Mouse (Mus musculus) E14TG2a.4 (cell line): ENCODE results near the gene Cd63.

ENCODE experiments used
- H3K27me3 ChIP-seq: 2 replicates; pipeline ENCODE4 v1.6.1; 2014; ENCODE audit warnings: low read length, control low read depth; ENCODE audit not compliant: insufficient read depth
- H3K36me3 ChIP-seq: 2 replicates; pipeline ENCODE4 v1.6.1; 2014; ENCODE audit warnings: low read length, control low read depth; ENCODE audit not compliant: insufficient read depth
- H3K4me1 ChIP-seq: replicated peaks from 2 replicates; pipeline ENCODE4 v1.6.1; 2014; ENCODE audit warnings: low read depth, low read length, control low read depth
- H3K4me3 ChIP-seq: replicated peaks from 2 replicates; pipeline ENCODE4 v1.5.1; 2014; ENCODE audit warnings: mild to moderate bottlenecking, low read length
- H3K9me3 ChIP-seq: 2 replicates; pipeline ENCODE4 v1.6.1; 2014; ENCODE audit warnings: low read length, control low read depth
- CTCF ChIP-seq: conservative IDR thresholded peaks from 2 replicates; pipeline ENCODE4 v1.5.1; 2014; ENCODE audit warnings: low read length
- NANOG ChIP-seq: IDR thresholded peaks from 2 replicates; pipeline ENCODE4 v1.6.1; 2014; ENCODE audit warnings: borderline replicate concordance, low read length, mixed read lengths
- POU5F1 ChIP-seq: IDR thresholded peaks from 2 replicates; pipeline ENCODE4 v1.6.1; 2014; ENCODE audit warnings: low read length, borderline replicate concordance

Gene Cd63

GRCm38 (mm10) chr10:128919966-128920365, 19.2 kb downstream of the Cd63 start:
- Histone ChIP-seq H3K9me3 (no peaks in the 10 kb centered on the region), H3K27me3 (no peaks in the 10 kb centered on the region), H3K4me1 (peaks cover 63% of the 10 kb centered on the region), H3K36me3 (peaks cover 61% of the 10 kb centered on the region), H3K4me3 (no peak overlapping the region)
- TF ChIP-seq POU5F1, result no peak
- TF ChIP-seq NANOG, result no peak
- no peak for TF ChIP-seq CTCF

GRCm38 (mm10) chr10:128920736-128921161, 20.0 kb downstream of the Cd63 start:
- Histone ChIP-seq H3K27me3 (no peaks in the 10 kb centered on the region), H3K9me3 (no peaks in the 10 kb centered on the region), H3K4me1 (peaks cover 63% of the 10 kb centered on the region), H3K36me3 (peaks cover 54% of the 10 kb centered on the region), H3K4me3 (0 out of 2 replicates have a peak overlapping the region, but pooled peaks have one; percentile 3)
- no peak for TF ChIP-seq CTCF

- Histone ChIP-seq H3K9me3 (no peaks in the 10 kb centered on the region), H3K36me3 (peaks cover 51% of the 10 kb centered on the region), H3K4me3 (0 out of 2 replicates have a peak overlapping the region, but pooled peaks have one; percentile 3), H3K4me1 (peaks cover 63% of the 10 kb centered on the region), H3K27me3 (no peaks in the 10 kb centered on the region)
- TF ChIP-seq NANOG (no peak), POU5F1 (no peak), CTCF (no peak)
These were observed 20.5 kb downstream of the Cd63 start for GRCm38 (mm10) chr10:128921251-128921650.

- H3K9me3 ChIP-seq, result no peaks in the 10 kb centered on the region
- peak overlapping the region; percentile 97 for H3K4me3 ChIP-seq
- peaks cover 42% of the 10 kb centered on the region for H3K36me3 ChIP-seq
- 0 out of 2 replicates have a peak, but pooled peaks cover 3% of the 10 kb centered on the region for H3K27me3 ChIP-seq
- H3K4me1 ChIP-seq, result peaks cover 63% of the 10 kb centered on the region
- TF ChIP-seq CTCF, result no peak
- TF ChIP-seq POU5F1, result no peak
- TF ChIP-seq NANOG, result no peak
These were observed 21.4 kb downstream of the Cd63 start for GRCm38 (mm10) chr10:128921883-128922821.

GRCm38 (mm10) chr10:128922822-128923012, 21.9 kb downstream of the Cd63 start, which contains the start of gene Rdh5:
Gene Rdh5, minus strand, starts transcription at chr10:128922888.
- Histone ChIP-seq H3K4me3 (peak within 1 kb of the TSS; percentile 97), H3K27me3 (peaks cover 9% of the 10 kb centered on the region; the same call in 1 of the 2 replicates), H3K36me3 (peaks cover 36% of the 10 kb centered on the region), H3K4me1 (peaks cover 60% of the 10 kb centered on the region), H3K9me3 (no peaks in the 10 kb centered on the region)
- no peak for TF ChIP-seq NANOG
- no peak for TF ChIP-seq POU5F1
- no peak for TF ChIP-seq CTCF

GRCm38 (mm10) chr10:128923013-128923691, 22.4 kb downstream of the Cd63 start:
- Histone ChIP-seq H3K4me1 (peaks cover 59% of the 10 kb centered on the region), H3K27me3 (peaks cover 13% of the 10 kb centered on the region), H3K36me3 (peaks cover 32% of the 10 kb centered on the region), H3K4me3 (peak overlapping the region; percentile 97), H3K9me3 (no peaks in the 10 kb centered on the region)
- no peak for TF ChIP-seq NANOG
- TF ChIP-seq POU5F1, result no peak
- TF ChIP-seq CTCF, result no peak

GRCm38 (mm10) chr10:128923935-128924334, 23.1 kb downstream of the Cd63 start, which contains the start of gene Bloc1s1:
Gene Bloc1s1, minus strand, starts transcription at chr10:128924035.
- peaks cover 20% of the 10 kb centered on the region for H3K27me3 ChIP-seq
- peak within 1 kb of the TSS; percentile 97 for H3K4me3 ChIP-seq
- TF ChIP-seq POU5F1 (no peak), NANOG (no peak), CTCF (no peak)
- peaks cover 55% of the 10 kb centered on the region for H3K4me1 ChIP-seq
- H3K9me3 ChIP-seq, result no peaks in the 10 kb centered on the region
- H3K36me3 ChIP-seq, result peaks cover 24% of the 10 kb centered on the region

GRCm38 (mm10) chr10:128928356-128928755, 27.6 kb downstream of the Cd63 start:
- Histone ChIP-seq H3K27me3 (peaks cover 57% of the 10 kb centered on the region), H3K36me3 (no peaks in the 10 kb centered on the region), H3K9me3 (no peaks in the 10 kb centered on the region), H3K4me3 (no peak overlapping the region), H3K4me1 (peaks cover 25% of the 10 kb centered on the region)
- TF ChIP-seq POU5F1 (no peak), CTCF (no peak), NANOG (no peak)
